Mouse (Mus musculus): Measurements from ENCODE around the gene Nkx2-1. TPM values are rescaled to one million over a fixed set of nuclear protein-coding genes. Genes with fewer than 3 reads are reported as not detected.

Gene Nkx2-1
- polyA plus RNA-seq, 1 experiment from 2014 or later: 7.0 TPM

DNA sequence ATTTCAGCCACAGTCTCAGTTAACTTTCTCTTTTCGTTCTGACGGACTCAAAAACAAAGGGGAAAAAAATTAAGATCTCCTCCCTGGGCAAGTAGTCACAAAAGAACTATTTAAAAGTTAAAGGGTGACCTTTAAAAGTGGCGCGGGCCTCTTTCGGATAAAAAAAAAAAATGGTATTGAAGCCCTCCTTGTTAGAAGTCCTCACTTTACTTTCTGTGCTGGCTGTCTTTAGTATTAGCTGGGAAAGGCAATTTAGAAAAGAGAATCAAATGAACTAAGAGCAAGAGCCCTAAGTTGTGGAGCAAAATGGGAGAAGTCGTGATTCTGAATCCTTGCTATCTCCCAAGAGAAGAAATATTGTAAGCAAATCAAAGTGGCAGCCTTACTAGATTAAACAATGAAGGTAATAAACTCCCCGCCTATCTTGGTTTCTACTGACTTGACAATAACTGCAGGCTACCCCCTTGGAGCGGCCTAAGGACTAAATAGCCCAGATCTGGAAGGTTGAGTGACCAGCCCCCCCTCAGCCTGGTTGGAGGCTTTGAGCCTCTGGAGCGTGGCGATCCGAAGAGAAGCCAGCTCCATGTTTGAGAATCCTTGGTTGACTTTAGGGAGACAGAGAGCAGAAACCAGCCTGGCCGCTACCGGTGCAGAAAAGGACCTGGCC, 17.5 kb downstream of the Nkx2-1 start:
- H3K27me3 ChIP-seq (ENCODE audit: control insufficient read depth, insufficient read depth, low read length): peaks cover 88% of the 10 kb centered on the region
- no peaks in the 10 kb centered on the region for H3K9me3 ChIP-seq (ENCODE audit: control insufficient read depth, low read length)
- H3K27ac ChIP-seq (ENCODE audit: low read depth, low read length): peak overlapping the region; percentile 35; the same call in 1 of the 2 replicates
- no peak for ATAC-seq (ENCODE audit: low FRiP score)
- peaks cover 5% of the 10 kb centered on the region for H3K4me1 ChIP-seq (ENCODE audit: control insufficient read depth, insufficient read depth, low read length)
- H3K4me2 ChIP-seq: peak overlapping the region; percentile 41
- no peak overlapping the region for H3K9ac ChIP-seq (ENCODE audit: low read length)
- 16% methylated on average over 13 of the region's 13 CpGs for WGBS
- H3K36me3 ChIP-seq (ENCODE audit: control insufficient read depth, insufficient read depth, low read length): no peaks in the 10 kb centered on the region
- H3K4me3 ChIP-seq (ENCODE audit: low read depth, low read length): peak overlapping the region; percentile 15; the same call in 1 of the 2 replicates
- DNase-seq (ENCODE audit: low spot score, missing footprints): peak; percentile 94

- Histone ChIP-seq H3K4me3 (ENCODE audit: low read depth, low read length) (no peak overlapping the region), H3K4me2 (no peak overlapping the region), H3K4me1 (ENCODE audit: control insufficient read depth, insufficient read depth, low read length) (peaks cover 3% of the 10 kb centered on the region; the same call in 1 of the 2 replicates), H3K27ac (ENCODE audit: low read depth, low read length) (no peak overlapping the region), H3K9me3 (ENCODE audit: control insufficient read depth, low read length) (no peaks in the 10 kb centered on the region), H3K9ac (ENCODE audit: low read length) (no peak overlapping the region), H3K36me3 (ENCODE audit: control insufficient read depth, insufficient read depth, low read length) (no peaks in the 10 kb centered on the region), H3K27me3 (ENCODE audit: control insufficient read depth, insufficient read depth, low read length) (peaks cover 88% of the 10 kb centered on the region)
- WGBS: 53% methylated on average over 5 of the region's 5 CpGs
- ATAC-seq (ENCODE audit: low FRiP score): no peak
- DNase-seq (ENCODE audit: low spot score, missing footprints): peak; percentile 90
Measured at GRCm38 (mm10) chr12:56518221-56518620, 18.5 kb downstream of the Nkx2-1 start.

DNA sequence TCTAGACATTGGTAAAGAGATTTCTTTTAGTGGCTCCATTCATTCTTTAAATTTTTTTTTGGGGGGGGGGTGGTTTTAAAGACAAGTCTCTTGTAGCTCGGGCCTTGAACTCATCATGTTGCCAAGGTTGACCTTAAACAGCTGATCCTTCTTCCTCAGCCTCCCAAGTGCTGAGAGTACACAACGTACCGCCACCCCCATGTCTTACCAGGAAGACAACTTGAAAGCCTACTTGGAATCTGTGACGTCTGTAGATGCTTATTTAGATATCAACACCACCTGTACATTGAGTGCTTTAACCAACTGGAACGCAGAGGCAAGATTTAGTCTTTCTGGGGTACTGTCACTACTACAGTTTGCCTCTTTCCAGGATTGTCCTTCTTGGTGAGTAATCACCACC, 21.9 kb downstream of the Nkx2-1 start:
- no peak overlapping the region for H3K27ac ChIP-seq (ENCODE audit: low read depth, low read length)
- H3K36me3 ChIP-seq (ENCODE audit: control insufficient read depth, insufficient read depth, low read length): no peaks in the 10 kb centered on the region
- no peak for DNase-seq (ENCODE audit: low spot score, missing footprints)
- H3K9me3 ChIP-seq (ENCODE audit: control insufficient read depth, low read length): no peaks in the 10 kb centered on the region
- H3K27me3 ChIP-seq (ENCODE audit: control insufficient read depth, insufficient read depth, low read length): peaks cover 74% of the 10 kb centered on the region
- ATAC-seq (ENCODE audit: low FRiP score): no peak
- H3K4me1 ChIP-seq (ENCODE audit: control insufficient read depth, insufficient read depth, low read length): peaks cover 2% of the 10 kb centered on the region; the same call in 1 of the 2 replicates
- WGBS: 84% methylated on average over 5 of the region's 5 CpGs
- no peak overlapping the region for H3K4me2 ChIP-seq
- H3K9ac ChIP-seq (ENCODE audit: low read length): no peak overlapping the region
- no peak overlapping the region for H3K4me3 ChIP-seq (ENCODE audit: low read depth, low read length)

DNA sequence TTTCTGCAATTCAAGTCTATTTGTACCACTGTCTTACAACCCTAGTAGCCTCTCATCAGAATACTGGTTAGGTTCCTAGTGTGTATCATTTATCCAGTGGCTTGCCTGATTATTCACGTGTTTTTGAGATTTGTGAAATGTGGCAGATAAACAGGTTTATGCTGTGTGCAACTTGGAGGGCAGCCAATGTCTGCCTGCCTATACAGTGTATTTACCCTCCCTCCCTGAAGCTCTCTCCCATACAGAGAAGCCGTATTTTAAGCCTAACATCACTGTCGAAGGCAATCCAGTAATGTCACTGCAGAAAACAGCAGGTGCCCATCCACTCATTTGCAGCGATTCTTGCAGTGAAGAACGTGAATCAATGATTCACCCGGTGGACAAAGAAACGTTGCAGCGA, 28.3 kb downstream of the Nkx2-1 start:
- Histone ChIP-seq H3K4me1 (ENCODE audit: control insufficient read depth, insufficient read depth, low read length) (no peaks in the 10 kb centered on the region), H3K4me2 (no peak overlapping the region), H3K4me3 (ENCODE audit: low read depth, low read length) (no peak overlapping the region), H3K9me3 (ENCODE audit: control insufficient read depth, low read length) (no peaks in the 10 kb centered on the region), H3K27me3 (ENCODE audit: control insufficient read depth, insufficient read depth, low read length) (peaks cover 41% of the 10 kb centered on the region), H3K9ac (ENCODE audit: low read length) (no peak overlapping the region), H3K36me3 (ENCODE audit: control insufficient read depth, insufficient read depth, low read length) (no peaks in the 10 kb centered on the region), H3K27ac (ENCODE audit: low read depth, low read length) (no peak overlapping the region)
- ATAC-seq (ENCODE audit: low FRiP score) (no peak), DNase-seq (ENCODE audit: low spot score, missing footprints) (no peak)
- 55% methylated on average over 8 of the region's 8 CpGs for WGBS

GRCm38 (mm10) chr12:56487046-56487445, 49.7 kb downstream of the Nkx2-1 start:
- no peak overlapping the region for H3K4me3 ChIP-seq (ENCODE audit: low read depth, low read length)
- no peak overlapping the region for H3K4me2 ChIP-seq
- no peak for ATAC-seq (ENCODE audit: low FRiP score)
- DNase-seq (ENCODE audit: low spot score, missing footprints): no peak
- no peak overlapping the region for H3K9ac ChIP-seq (ENCODE audit: low read length)
- WGBS: 40% methylated on average over 3 of the region's 3 CpGs
- H3K36me3 ChIP-seq (ENCODE audit: control insufficient read depth, insufficient read depth, low read length): no peaks in the 10 kb centered on the region
- H3K27ac ChIP-seq (ENCODE audit: low read depth, low read length): no peak overlapping the region
- no peaks in the 10 kb centered on the region for H3K4me1 ChIP-seq (ENCODE audit: control insufficient read depth, insufficient read depth, low read length)
- H3K9me3 ChIP-seq (ENCODE audit: control insufficient read depth, low read length): no peaks in the 10 kb centered on the region
- no peaks in the 10 kb centered on the region for H3K27me3 ChIP-seq (ENCODE audit: control insufficient read depth, insufficient read depth, low read length)

DNA sequence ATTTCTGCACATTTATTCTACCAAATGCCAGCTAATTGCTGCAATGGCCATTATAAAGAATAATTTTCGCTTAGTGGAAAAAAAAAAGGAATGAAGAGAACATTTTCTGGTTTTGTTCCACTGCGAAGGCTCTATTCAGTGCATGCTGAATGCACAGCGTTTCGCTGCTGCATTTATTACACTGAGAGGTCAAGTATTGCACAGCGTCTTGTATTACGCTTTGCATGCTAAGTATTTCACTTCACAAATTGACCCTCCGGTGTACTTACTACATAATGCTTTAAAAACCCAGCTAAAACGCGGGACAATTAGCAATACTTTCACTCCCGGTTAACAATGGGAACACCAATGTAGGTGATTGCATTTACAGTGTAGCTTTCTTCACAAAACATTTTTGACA, 54.1 kb downstream of the Nkx2-1 start:
- WGBS: 78% methylated on average over 10 of the region's 10 CpGs
- ATAC-seq (ENCODE audit: low FRiP score): no peak

More for the DNA sequence above, 54.1 kb downstream of the Nkx2-1 start:
- DNase-seq (ENCODE audit: low spot score, missing footprints): no peak
- H3K4me3 ChIP-seq (ENCODE audit: low read depth, low read length): no peak overlapping the region
- no peak overlapping the region for H3K27ac ChIP-seq (ENCODE audit: low read depth, low read length)
- no peaks in the 10 kb centered on the region; the same call in 1 of the 2 replicates for H3K27me3 ChIP-seq (ENCODE audit: control insufficient read depth, insufficient read depth, low read length)
- no peaks in the 10 kb centered on the region for H3K36me3 ChIP-seq (ENCODE audit: control insufficient read depth, insufficient read depth, low read length)
- no peak overlapping the region for H3K4me2 ChIP-seq
- no peaks in the 10 kb centered on the region for H3K4me1 ChIP-seq (ENCODE audit: control insufficient read depth, insufficient read depth, low read length)
- no peaks in the 10 kb centered on the region for H3K9me3 ChIP-seq (ENCODE audit: control insufficient read depth, low read length)
- no peak overlapping the region for H3K9ac ChIP-seq (ENCODE audit: low read length)

Other genes with a start within 250 kb of the Nkx2-1 start
- gene Mbip, start 191.0 kb downstream of the Nkx2-1 start, polyA plus RNA-seq (2014; fragmentation: Nextera tagmentation; extraction: Ambion mirVana): 46.0 and 54.0 TPM in 2 replicates
- 8.5 and 8.8 TPM in 2 replicates for gene Nkx2-9, start 76.4 kb upstream of the Nkx2-1 start, polyA plus RNA-seq (2014; fragmentation: Nextera tagmentation; extraction: Ambion mirVana)
- 0.08 TPM in 2 replicates for gene Pax9, start 154.9 kb upstream of the Nkx2-1 start, polyA plus RNA-seq (2014; fragmentation: Nextera tagmentation; extraction: Ambion mirVana)

All from midbrain, embryonic 11.5 days (tissue).